Mouse (Mus musculus) inflammation-experienced regulatory T-cells (primary cell): Measurements from ENCODE around the gene Spice1. TPM values are rescaled to one million over a fixed set of nuclear protein-coding genes. Genes with fewer than 3 reads are reported as not detected.

Source experiments
- polyA plus RNA-seq, 2 experiments: library from polyadenylated mRNA; unstranded; fragments of 100-300 nt; shearing (Covaris generic); gene quantifications; one replicate each; pipeline ENCODE4 v1.2.1; 2017

Gene Spice1
- 10 to 100 TPM; 21.9 to 50.7 TPM for polyA plus RNA-seq

GRCm38 (mm10) chr16:44347071-44347901 is at the start of gene Spice1:
Gene Spice1, plus strand, starts transcription at chr16:44347121.

GRCm38 (mm10) chr16:44332861-44333284 is 14.0 kb upstream of the Spice1 start, which contains the start of gene Sidt1:
Gene Sidt1, minus strand, starts transcription at chr16:44333196.

GRCm38 (mm10) chr16:44394577-44395243 is 47.8 kb downstream of the Spice1 start, which contains the start of gene Cfap44:
Gene Cfap44, plus strand, starts transcription at chr16:44394796.

Other genes with a start within 250 kb of the Spice1 start
- 10 to 100 TPM; 22.5 to 22.6 TPM for gene Atp6v1a, start 207.4 kb upstream of the Spice1 start, polyA plus RNA-seq
- gene Naa50, start 207.3 kb upstream of the Spice1 start, polyA plus RNA-seq = 10 to 100 TPM; 61.4 to 71.3 TPM
- 1 to 10 TPM; 3.2 to 5.2 TPM for gene Usf3, start 173.9 kb upstream of the Spice1 start, polyA plus RNA-seq
- gene Sidt1, start 13.9 kb upstream of the Spice1 start, polyA plus RNA-seq = 100 to 1,000 TPM in 1 of 2 experiments, 10 to 100 TPM in 1; 59.5 to 103 TPM
- gene Cfap44, start 47.7 kb downstream of the Spice1 start, polyA plus RNA-seq = under 1 TPM; 0.11 to 0.18 TPM
- 1 to 10 TPM in 1 of 2 experiments, under 1 TPM in 1; 0.18 to 1.3 TPM for gene Boc, start 211.8 kb downstream of the Spice1 start, polyA plus RNA-seq